Mouse (Mus musculus) liver, embryonic 15.5 days (tissue): ENCODE results near the gene Slc17a4. TPM values are rescaled to one million over a fixed set of nuclear protein-coding genes. Genes with fewer than 3 reads are reported as not detected.

Experiments used
- ATAC-seq: fragments of 200-750 bp; cut with Nextera tagmentation; 2 replicates; pipeline ENCODE4 v1.8.0; 2017; ENCODE audit warnings: moderate number of reproducible peaks, mild to moderate bottlenecking, moderate library complexity; ENCODE audit not compliant: insufficient read depth
- H3K27ac ChIP-seq: fragments of 300-500 bp; sonication (generic); replicated peaks from 2 replicates; pipeline ENCODE4 v1.5.1; 2015; ENCODE audit warnings: mild to moderate bottlenecking, inconsistent platforms
- H3K27me3 ChIP-seq: fragments of 300-500 bp; sonication (generic); 2 replicates; pipeline ENCODE4 v1.6.1; 2015; ENCODE audit warnings: mild to moderate bottlenecking, inconsistent platforms
- H3K36me3 ChIP-seq: fragments of 300-500 bp; sonication (generic); replicated peaks from 2 replicates; pipeline ENCODE4 v1.6.1; 2015; ENCODE audit warnings: moderate library complexity, mild to moderate bottlenecking, inconsistent platforms
- H3K4me1 ChIP-seq: fragments of 300-500 bp; sonication (generic); replicated peaks from 2 replicates; pipeline ENCODE4 v1.6.1; 2015; ENCODE audit warnings: inconsistent platforms
- H3K4me2 ChIP-seq: fragments of 300-500 bp; sonication (generic); 2 replicates; pipeline ENCODE4 v1.6.1; 2015; ENCODE audit warnings: moderate library complexity, mild to moderate bottlenecking, inconsistent platforms
- H3K4me3 ChIP-seq: fragments of 300-500 bp; sonication (generic); replicated peaks from 2 replicates; pipeline ENCODE4 v1.5.1; 2015; ENCODE audit warnings: mild to moderate bottlenecking, inconsistent platforms
- H3K9ac ChIP-seq: fragments of 300-500 bp; sonication (generic); 2 replicates; pipeline ENCODE4 v1.6.1; 2015; ENCODE audit warnings: moderate library complexity, mild to moderate bottlenecking, inconsistent platforms
- H3K9me3 ChIP-seq: fragments of 300-500 bp; sonication (generic); replicated peaks from 2 replicates; pipeline ENCODE4 v1.6.1; 2016; ENCODE audit warnings: inconsistent platforms
- WGBS: fragments of 180-500 bp; shearing (Covaris S2); methylation state at CpG from one replicate; pipeline ENCODE4 v1.1.7; 2015; ENCODE audit warnings: mixed read lengths; ENCODE audit not compliant: insufficient replicate concordance; 5-methylcytosine and 5-hydroxymethylcytosine counted together
- microRNA-seq: library from miRNA; unstranded; fragments of <30 nt; microRNA quantifications from one replicate; pipeline ENCODE4, GENCODE M21; 2016
- polyA plus RNA-seq: library from polyadenylated mRNA; unstranded; fragments of >200 nt; fragmentation: Nextera tagmentation; extraction: Ambion mirVana; gene quantifications from 2 replicates; pipeline ENCODE4 v1.2.1, GENCODE M21; 2015

Gene Slc17a4
- polyA plus RNA-seq, 1 experiment from 2014 or later, result 0.09 TPM

- WGBS, result 54% methylated on average over 6 of the region's 6 CpGs
- ATAC-seq, result peak; percentile 49
- Histone ChIP-seq H3K4me1 (peaks cover 6% of the 10 kb centered on the region), H3K36me3 (no peaks in the 10 kb centered on the region), H3K4me2 (peak overlapping the region; percentile 33; the same call in 1 of the 2 replicates), H3K9me3 (no peaks in the 10 kb centered on the region), H3K27me3 (no peaks in the 10 kb centered on the region), H3K9ac (no peak overlapping the region), H3K27ac (peak overlapping the region; percentile 74), H3K4me3 (no peak overlapping the region)
Measured at GRCm38 (mm10) chr13:23867000-23867399, 47.8 kb downstream of the Slc17a4 start.

DNA sequence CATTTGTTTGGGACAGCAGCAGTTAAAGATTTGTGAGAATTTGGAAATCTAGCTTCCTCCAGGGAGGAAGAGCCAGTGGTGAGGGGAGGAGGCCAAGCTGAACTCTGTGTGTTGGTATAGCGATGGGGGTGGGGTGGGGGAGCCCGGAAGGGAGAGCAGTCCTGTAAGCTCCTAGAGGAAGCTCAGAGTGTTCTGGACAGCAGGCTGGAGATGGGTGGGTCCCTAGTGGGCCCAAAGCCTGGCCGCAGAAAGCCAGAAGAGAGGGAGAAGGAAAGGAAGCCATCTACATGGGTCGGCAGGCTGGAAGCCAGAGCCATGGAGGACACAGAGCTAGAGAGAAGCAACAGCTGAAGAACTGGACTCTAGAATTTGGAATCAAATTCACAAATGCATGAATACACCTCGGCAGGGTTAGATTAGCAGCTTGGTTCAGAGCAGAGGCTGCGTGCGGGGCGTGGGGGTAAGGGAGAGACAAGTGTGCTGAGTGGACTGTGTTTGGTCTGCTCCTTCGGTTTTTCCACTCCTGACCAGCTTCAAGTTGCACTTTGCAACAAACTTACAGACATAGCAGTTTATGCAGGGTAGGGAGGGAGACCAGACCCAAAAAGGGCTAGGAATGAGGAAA is 48.6 kb downstream of the Slc17a4 start:
- Histone ChIP-seq H3K4me2 (peak overlapping the region; percentile 33), H3K9me3 (no peaks in the 10 kb centered on the region), H3K27ac (peak overlapping the region; percentile 74)

DNA sequence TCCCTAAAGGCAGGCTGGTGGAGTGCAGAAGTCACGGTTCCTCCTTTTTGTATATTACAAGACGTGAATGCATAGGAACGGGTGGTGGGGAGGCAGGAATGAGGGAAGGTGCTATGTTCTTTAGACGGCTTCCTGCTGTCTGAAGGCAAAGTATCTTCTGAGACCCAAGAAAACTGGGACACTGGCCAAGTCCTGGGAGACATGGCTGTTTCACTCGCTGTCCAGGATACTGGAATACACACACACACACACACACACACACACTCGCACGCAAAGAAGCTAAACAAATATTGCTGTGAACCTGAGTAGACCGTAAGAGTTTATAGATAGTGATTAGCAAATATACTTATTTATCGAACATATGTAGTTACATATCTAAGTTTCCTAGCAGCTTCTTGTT is 50.1 kb downstream of the Slc17a4 start:
- H3K9me3 ChIP-seq, result no peaks in the 10 kb centered on the region
- no peak for ATAC-seq
- H3K4me2 ChIP-seq, result no peak overlapping the region
- H3K4me1 ChIP-seq, result peaks cover 6% of the 10 kb centered on the region
- 51% methylated on average over 9 of the region's 9 CpGs for WGBS
- no peak overlapping the region for H3K9ac ChIP-seq
- no peak overlapping the region for H3K27ac ChIP-seq
- no peak overlapping the region for H3K4me3 ChIP-seq
- no peaks in the 10 kb centered on the region for H3K36me3 ChIP-seq
- no peaks in the 10 kb centered on the region for H3K27me3 ChIP-seq

More for the DNA sequence above, 48.6 kb downstream of the Slc17a4 start:
- H3K9ac ChIP-seq, result peak overlapping the region; percentile 11; the same call in 1 of the 2 replicates
- 0 out of 2 replicates have a peak, but pooled peaks have one; percentile 45 for ATAC-seq
- H3K27me3 ChIP-seq, result no peaks in the 10 kb centered on the region
- H3K4me3 ChIP-seq, result peak overlapping the region; percentile 14; the same call in 1 of the 2 replicates
- 43% methylated on average over 9 of the region's 9 CpGs for WGBS
- H3K4me1 ChIP-seq, result peaks cover 6% of the 10 kb centered on the region
- no peaks in the 10 kb centered on the region for H3K36me3 ChIP-seq

DNA sequence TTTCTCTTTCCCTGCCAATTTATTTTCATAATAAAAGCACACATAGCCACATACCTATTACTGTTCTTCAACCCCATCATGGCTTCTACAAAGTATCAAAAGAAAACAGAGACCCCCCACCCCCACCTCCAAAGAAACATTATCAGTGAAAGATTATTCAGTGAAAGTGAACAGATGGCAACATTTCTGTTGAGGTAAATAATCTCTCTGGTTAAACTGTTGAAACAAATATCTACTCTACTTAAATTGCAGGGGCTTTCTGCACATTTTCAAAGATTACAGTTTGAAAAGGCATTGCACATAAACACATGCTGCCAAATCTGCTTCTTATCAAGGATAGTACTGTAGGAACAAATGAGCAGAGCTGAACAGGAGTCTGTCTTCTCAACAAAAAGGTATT is 53.0 kb downstream of the Slc17a4 start:
- Histone ChIP-seq H3K9ac (no peak overlapping the region), H3K27me3 (no peaks in the 10 kb centered on the region), H3K4me3 (no peak overlapping the region), H3K4me2 (no peak overlapping the region), H3K4me1 (peaks cover 3% of the 10 kb centered on the region; the same call in 1 of the 2 replicates), H3K36me3 (no peaks in the 10 kb centered on the region), H3K9me3 (no peaks in the 10 kb centered on the region), H3K27ac (no peak overlapping the region)
- ATAC-seq, result no peak

DNA sequence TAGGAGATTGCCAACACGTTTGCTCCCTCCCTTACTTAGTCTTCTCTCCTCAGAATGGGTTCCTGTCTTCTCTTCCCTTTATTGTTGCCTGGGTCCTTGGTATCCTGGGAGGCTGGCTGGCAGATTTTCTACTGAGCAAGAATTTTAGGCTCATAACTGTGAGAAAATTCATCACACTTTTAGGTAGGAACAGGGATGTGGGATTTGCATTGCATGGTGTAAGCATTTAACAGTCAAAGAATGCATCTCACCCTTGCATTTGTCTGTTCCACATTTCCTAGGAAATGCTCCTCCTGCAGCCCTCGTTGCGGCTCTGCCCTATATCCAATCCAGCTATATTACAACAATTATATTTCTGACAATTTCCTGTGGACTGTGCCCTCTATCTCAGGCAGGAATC is 58.4 kb downstream of the Slc17a4 start:
- no peak overlapping the region for H3K4me3 ChIP-seq
- no peaks in the 10 kb centered on the region for H3K36me3 ChIP-seq
- no peaks in the 10 kb centered on the region for H3K27me3 ChIP-seq
- H3K27ac ChIP-seq, result no peak overlapping the region
- H3K9ac ChIP-seq, result no peak overlapping the region
- H3K4me1 ChIP-seq, result no peaks in the 10 kb centered on the region
- 50% methylated on average over 3 of the region's 3 CpGs for WGBS
- no peak for ATAC-seq
- no peak overlapping the region for H3K4me2 ChIP-seq
- no peaks in the 10 kb centered on the region for H3K9me3 ChIP-seq

DNA sequence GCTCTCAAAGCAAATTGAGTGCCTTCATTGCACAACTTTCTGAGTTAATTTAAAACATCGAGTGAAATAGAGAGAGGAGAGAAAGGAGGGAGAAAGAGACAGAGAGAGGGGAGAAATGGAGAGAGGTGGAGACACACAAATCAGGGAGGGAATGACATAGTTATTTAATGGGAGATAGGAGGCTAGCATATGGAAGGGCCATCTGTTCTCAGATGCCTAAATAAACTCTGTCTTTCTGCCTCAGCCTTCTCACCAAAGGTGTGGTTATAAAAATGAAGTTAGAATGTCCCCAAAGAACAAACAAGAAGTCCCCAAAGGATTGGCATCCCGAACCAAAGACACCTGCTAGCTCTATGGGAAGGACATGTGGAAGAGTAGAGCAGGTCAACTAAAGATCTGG is 65.5 kb downstream of the Slc17a4 start:
- 43% methylated on average over 2 of the region's 2 CpGs for WGBS
- H3K36me3 ChIP-seq, result no peaks in the 10 kb centered on the region
- H3K27ac ChIP-seq, result peak overlapping the region; percentile 35; the same call in 1 of the 2 replicates
- no peak overlapping the region for H3K9ac ChIP-seq
- H3K4me3 ChIP-seq, result no peak overlapping the region
- H3K9me3 ChIP-seq, result no peaks in the 10 kb centered on the region
- no peak overlapping the region for H3K4me2 ChIP-seq
- H3K4me1 ChIP-seq, result no peaks in the 10 kb centered on the region
- H3K27me3 ChIP-seq, result no peaks in the 10 kb centered on the region
- ATAC-seq, result no peak

Small RNA genes lying within 50 kb of the gene (microRNA-seq; reads per million reads assigned to microRNA genes)
- gene Gm44344, result not detected

Other genes with a start within 250 kb of the Slc17a4 start
- 1.2 and 1.4 TPM in 2 replicates for gene Hist1h2ac, start 231.1 kb downstream of the Slc17a4 start, polyA plus RNA-seq
- 136 and 151 TPM in 2 replicates for gene Hist1h2bc, start 230.8 kb downstream of the Slc17a4 start, polyA plus RNA-seq
- gene Hist1h1t, start 219.2 kb downstream of the Slc17a4 start, polyA plus RNA-seq, result 0.17 TPM in 1 of 2 replicates, not detected in the other
- 7.3 and 8.8 TPM in 2 replicates for gene Hist1h4c, start 216.6 kb downstream of the Slc17a4 start, polyA plus RNA-seq
- 13.6 and 16.4 TPM in 2 replicates for gene Hfe, start 204.2 kb downstream of the Slc17a4 start, polyA plus RNA-seq
- gene Hist1h1c, start 176.2 kb downstream of the Slc17a4 start, polyA plus RNA-seq, result 81.0 and 85.5 TPM in 2 replicates
- gene Hist1h3c, start 169.4 kb downstream of the Slc17a4 start, polyA plus RNA-seq, result 6.4 and 7.3 TPM in 2 replicates
- 5.6 and 5.7 TPM in 2 replicates for gene Hist1h2bb, start 168.3 kb downstream of the Slc17a4 start, polyA plus RNA-seq
- 60.0 and 64.5 TPM in 2 replicates for gene Hist1h2ab, start 163.9 kb downstream of the Slc17a4 start, polyA plus RNA-seq
- gene Hist1h3b, start 162.7 kb downstream of the Slc17a4 start, polyA plus RNA-seq, result 13.6 and 15.4 TPM in 2 replicates
- gene Hist1h4b, start 158.0 kb downstream of the Slc17a4 start, polyA plus RNA-seq, result 2.7 and 4.1 TPM in 2 replicates
- 0.40 TPM in 1 of 2 replicates, not detected in the other for gene Hist1h4a, start 153.8 kb downstream of the Slc17a4 start, polyA plus RNA-seq
- gene Hist1h3a, start 152.6 kb downstream of the Slc17a4 start, polyA plus RNA-seq, result 6.4 and 7.6 TPM in 2 replicates
- 3.5 and 4.3 TPM in 2 replicates for gene Hist1h1a, start 151.3 kb downstream of the Slc17a4 start, polyA plus RNA-seq
- not detected in 2 replicates for gene Trim38, start 145.1 kb downstream of the Slc17a4 start, polyA plus RNA-seq
- 1.5 and 1.8 TPM in 2 replicates for gene Slc17a2, start 108.0 kb downstream of the Slc17a4 start, polyA plus RNA-seq
- gene Slc17a3, start 75.6 kb downstream of the Slc17a4 start, polyA plus RNA-seq, result 6.5 and 7.5 TPM in 2 replicates
- gene Slc17a1, start 47.3 kb downstream of the Slc17a4 start, polyA plus RNA-seq, result 0.32 and 0.59 TPM in 2 replicates
- not detected in 2 replicates for gene Hist1h2ba, start 19.1 kb upstream of the Slc17a4 start, polyA plus RNA-seq
- not detected in 2 replicates for gene Hist1h2aa, start 19.5 kb upstream of the Slc17a4 start, polyA plus RNA-seq
- not detected in 2 replicates for gene Scgn, start 76.2 kb upstream of the Slc17a4 start, polyA plus RNA-seq